Mouse (Mus musculus) kidney, postnatal 10 days (tissue): ENCODE measurements around the gene Ang4.
"Not testable (repeated sequence)": the region's sequence is repeated elsewhere in the genome, so short reads cannot be mapped to it uniquely, and the experiment has no call there.

ENCODE experiments used
- DNase-seq: peaks from one replicate; pipeline ENCODE4 v3.0.0; 2021; ENCODE audit warnings: mixed read lengths

The Ang4 gene

DNA sequence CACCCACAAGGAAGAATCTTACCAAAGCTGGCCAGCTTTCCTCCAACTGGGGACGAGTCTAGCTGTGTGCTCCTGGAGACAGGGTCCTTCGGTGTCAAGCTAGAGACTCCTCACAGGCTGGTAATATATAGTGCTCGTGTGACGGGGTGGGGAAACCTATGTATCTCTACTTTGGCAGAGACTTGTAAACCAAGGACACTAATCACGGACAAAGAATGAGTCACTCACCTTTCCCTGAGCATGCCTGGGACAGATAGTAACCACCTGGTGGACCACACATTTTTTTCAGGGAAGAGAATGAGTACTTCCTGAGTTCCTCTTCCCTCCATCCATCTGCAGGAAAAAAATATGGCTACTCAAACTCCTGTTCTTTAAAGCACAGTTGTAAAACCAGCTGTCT is at the start of gene Ang4:
Gene Ang4 (minus strand): TSS at position 101 of the 400 bp plus-strand sequence.
- DNase-seq: no peak

DNA sequence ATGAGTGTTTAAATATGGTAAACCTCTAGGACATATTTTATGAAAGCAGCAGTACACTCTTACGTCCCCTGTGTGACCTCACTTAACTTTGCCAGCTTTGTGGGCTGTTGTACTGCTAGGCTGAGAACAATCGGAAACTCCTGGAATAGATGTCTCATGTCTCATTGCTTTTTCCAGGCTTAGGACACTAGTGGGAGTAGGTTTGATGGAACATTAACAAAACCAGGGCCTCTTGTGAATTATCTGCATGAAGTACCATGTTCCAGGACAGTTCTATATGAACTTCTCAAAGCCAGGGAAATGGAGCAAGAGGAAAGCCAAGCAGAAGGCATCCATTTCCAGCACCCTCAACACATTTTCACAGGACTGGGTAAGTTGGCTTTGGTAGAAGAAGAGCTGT is 26.4 kb upstream of the Ang4 start, which contains the start of gene AY358078:
Gene AY358078 (plus strand): TSS at position 301 of the 400 bp plus-strand sequence.
- DNase-seq: no peak

DNA sequence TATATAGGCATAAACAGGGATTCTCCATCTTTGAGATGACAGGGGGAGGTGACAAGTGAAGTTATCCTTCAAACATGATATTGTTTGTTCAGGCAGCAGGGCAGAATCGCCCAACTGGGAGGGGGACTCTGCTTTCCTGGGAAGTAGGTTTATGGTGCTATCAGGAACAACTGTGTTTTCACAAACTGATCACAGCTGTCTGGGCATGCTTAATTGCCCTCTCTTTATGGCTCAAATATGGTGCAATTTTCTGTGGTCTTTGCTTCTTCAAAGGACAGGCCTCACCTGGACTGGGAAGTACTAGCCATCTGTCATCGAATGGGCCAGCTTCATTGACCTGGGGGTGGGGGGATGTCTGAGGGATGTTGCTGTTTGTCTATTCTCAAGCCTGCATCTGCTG is 20.7 kb upstream of the Ang4 start:
- DNase-seq: no peak

DNA sequence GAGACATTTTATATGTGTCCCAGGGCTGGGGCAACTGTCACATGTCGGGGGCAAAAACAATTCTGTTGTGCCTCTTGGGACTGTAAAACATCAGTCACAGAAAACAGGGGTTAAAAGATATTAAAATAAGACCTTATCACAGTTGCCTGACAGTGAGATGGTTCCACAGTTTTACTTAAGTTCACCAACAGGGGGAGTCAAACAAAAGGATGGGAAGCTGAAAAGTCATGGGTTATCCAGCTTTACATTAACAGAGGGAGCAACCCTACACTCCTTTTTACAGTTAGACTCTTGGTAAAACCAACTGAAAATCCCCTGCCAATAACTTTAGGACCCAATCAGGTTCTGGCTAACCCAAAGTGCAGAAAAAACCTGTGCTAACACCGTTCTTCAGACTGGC is 15.8 kb upstream of the Ang4 start:
- no peak for DNase-seq

DNA sequence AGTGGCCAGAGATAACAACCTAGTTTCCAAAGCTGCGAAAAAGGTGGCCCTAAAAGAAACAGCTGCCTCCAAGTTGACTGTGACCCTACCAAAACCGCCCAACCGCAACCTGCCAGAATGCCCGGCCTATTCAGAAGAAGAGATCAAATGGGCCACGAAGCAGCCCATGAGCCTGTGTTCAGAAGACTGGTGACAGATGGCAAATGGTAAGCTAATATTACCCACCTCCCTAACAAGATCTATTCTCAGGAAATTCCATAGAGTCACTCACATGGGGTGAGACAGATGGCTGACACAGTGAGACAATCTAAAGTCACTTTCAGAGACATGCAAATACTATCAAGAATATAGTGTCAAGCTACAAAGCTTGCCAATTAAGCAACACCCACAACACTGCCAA is 13.7 kb upstream of the Ang4 start:
- no peak for DNase-seq

DNA sequence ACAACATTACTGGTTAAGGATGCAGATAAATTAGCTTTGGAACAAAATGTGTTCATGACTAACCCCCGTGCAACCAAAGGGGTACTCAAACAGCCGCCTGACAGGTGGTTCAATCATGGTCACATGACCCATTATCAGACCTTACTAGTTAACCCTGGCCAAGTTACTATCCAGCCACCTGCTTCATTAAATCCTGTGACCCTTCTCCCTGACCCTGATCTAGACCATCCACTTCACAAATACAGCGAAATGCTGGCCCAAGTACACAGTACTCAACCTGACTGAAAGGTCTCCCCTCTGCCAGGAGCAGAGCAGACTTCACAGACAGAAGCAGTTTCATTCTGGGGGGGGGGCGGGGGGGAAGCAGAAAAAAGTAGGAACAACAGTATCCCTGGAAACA is 12.9 kb upstream of the Ang4 start:
- DNase-seq: no peak

DNA sequence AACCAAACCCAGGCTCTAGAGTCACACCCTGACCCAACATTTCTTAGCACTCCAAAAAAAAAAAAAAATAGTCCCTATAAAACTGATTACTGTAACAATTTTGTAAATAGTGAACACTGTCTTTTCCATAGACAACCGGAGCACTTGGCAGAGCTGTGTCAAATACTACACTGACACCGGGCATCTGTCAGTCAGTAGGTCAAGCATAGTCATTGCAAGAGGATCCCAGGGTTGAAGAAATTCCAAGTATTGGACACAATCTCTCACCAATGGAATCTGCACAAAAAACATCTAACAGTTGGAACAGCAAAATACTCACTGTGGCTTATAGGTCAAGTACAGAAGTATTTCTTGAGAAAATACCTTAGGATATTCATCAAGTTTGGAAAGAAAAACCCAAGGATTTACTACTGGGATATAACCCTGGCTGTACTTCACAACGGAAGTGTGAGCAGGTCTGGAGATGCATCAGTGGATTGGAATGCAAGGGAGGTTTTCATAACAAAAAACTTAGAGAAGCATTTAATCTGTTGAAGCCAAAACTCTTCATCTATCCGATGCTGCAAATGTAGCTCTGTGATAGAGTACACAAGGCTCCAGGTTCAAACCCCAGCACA is 5.6 kb upstream of the Ang4 start:
- no peak for DNase-seq

DNA sequence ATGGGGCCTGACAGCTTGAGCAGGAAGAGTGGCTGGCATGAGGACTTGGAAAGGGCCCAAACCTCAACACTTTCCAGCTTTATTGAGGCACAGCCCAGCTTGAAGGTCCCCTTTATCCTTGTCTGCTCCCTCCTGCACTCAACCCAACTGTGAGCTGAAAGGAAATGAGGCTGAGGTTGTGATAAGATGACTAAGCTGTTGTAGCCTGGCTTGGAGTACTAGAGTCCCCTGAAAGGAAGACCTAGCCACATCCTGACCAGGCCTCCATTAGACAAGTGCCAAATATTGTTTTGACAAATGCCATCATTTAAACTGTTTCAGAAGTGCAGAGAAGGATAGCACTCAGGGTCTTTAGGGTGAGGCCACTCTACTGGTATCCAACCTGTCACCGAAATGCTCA is 4.4 kb upstream of the Ang4 start:
- no peak for DNase-seq

DNA sequence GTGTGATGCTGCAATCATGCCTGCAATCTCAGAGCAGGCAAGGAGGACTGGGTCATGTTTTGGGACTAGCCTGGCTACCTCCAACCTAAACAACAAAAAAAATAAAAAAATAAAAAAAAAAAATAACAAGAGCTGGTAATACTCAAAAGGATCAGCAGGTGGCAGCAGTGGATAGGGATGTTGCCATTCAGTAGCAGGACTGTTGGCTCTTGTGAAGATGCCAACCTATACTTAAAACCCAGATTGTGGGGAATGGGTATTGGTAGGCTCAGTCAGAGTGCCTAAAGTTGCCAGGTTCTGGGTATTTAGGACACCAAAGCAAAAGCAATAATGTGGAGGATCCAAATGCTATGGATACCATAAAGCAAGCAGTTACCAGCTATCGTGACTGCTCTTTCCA is 2.0 kb downstream of the Ang4 start:
- DNase-seq: not testable (repeated sequence)

DNA sequence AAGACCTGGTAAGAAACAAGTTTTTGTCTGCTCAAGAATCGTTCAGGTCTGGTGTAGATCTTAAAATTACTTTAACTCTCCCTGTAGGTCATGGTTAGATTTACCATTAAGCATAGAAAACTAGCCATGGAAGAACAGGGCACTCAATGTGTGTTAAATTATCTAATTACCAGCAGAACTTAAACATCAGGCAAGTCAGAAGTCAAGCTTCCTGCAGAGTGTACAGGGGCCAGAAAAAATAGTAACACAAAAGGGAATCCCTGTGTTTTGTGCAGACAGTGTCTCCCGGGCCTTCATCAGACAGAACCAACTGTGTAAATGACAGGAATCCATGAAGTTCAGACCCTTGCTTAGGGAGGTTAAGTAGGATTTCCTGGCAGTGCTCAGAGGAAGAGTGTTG is 17.4 kb downstream of the Ang4 start:
- DNase-seq: no peak

DNA sequence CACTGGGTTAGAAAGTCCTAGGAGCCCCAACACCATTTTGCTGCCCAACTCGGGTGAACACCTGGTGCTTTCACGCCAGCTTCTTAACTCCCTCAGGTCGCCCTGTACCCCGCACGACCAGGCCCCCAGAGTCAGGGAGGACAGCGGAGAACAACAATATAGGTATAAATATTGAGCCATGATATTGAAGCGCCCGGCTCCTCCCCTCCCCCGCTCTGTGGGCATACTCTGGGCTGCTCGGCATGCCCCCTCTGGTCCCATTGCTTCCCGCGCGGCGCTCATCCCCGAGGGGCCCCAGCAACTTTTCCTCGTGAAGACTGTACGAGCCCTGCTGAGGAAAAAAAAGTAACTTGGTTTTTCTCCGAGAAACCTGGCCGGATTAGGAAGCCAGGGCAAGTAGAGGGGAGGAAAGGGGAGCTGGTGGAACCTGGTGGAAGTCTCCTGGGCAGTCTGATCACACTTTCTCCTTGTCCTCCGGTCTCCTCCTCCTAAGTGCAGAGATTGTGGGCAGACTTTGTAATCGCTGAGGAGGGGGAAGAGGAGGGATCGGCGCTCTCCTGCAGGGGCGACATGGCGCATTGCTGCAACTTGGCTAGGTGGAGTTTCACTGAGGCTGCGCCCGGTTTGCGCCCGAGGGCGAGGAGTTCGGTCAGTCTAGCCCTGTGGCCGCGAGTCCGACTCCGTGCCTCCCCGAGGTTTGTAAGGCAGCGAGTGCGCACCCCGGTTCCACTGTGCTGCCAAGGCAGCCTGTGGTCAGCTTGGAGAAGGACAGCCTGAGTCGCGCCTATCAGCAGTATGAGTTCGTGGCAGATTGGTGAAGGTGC is 32.8 kb downstream of the Ang4 start:
- peak; percentile 12 for DNase-seq

DNA sequence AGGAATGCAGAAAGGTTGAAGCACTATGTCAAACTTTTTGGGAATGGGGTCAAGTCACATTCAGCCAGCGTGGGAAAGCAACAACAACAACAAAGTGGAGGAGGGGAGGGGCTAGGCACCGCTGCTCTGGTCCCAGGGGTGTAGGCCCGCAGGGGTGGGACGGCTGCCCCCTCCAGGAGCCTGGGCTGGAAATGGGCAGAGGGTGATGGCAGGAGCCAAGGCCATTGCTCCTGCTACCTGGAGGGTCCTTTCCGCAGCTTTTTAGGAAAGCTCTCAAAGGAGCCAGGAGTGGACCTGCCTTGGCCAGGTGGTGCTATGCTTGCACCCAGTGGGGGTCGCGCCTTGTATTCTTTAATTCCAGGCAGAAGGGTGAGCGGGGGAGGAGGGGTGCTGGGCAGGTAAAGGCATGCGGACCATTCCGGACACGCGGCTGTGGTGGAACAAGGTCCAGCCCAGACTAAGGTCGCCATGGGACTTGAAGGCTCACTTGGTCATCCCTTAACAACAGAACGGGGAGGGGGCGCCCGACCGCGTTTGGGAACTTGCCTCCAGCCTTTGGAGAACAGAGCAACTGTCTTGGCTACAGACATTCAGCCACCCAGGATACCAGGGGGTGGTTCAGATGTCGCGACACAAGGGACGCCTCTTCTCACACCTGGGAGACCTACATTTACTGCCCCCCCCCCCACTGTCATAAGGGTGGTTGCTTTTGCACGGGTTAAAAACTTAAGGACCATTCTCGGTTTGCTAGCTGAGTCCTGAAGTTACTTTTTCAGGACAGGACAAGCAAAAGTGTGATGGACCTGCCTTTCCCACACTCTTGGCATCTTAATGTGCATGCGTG is 34.0 kb downstream of the Ang4 start:
- no peak for DNase-seq

DNA sequence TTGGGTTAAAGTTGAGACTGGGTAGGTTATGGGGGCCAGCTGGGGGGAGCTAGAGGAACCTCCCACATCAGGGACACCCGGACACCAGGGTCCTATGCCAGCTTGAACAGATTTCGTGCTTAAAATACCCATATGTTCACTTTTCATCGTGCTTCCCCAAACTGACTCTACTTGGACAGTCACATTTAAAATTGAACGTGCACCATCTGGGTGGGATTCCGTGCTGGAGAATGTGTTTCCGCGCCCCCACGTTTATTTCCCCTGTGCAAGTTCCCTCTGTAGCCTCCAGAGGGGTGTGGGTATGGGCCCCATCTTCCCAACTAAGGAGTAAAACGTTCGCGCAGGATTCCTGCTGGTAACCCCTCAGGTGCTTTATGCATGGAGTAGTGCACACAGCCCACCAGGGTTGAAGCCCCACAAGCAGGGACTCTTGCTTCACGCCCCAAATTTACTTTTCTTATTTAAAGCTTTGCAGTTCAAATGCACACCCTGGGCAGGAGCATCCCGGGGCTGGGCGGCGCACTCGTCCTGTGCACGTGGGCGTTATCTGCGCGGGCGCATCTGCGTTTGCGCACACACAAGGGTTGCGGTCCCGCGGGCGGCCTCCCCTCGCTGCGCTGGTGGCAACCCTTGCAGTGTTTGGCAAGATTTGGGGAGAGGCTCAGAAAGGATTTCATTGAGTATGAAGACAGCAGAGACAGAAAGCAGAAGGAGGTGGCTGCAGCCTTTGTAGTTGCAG is 34.8 kb downstream of the Ang4 start:
- DNase-seq: no peak

DNA sequence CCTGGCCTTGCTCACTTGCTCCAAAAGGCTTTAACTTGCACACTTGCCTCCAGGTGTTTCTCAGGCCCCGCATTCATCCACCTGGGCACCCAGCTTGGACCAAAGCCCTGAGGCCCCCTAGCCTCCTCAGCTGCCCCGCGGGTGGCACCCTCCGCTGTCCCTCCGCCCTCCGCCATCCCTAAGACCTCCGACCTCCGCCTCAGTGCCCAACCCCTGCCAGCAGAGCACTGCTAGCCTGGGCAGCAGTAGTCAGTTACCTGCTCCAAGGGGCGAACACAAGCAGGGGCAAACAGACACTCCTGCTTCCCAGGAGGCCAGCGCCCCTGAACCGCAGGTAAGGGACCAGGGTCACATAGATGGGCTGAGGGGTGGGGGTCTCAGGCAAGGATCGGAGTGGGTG is 35.4 kb downstream of the Ang4 start:
- no peak for DNase-seq

DNA sequence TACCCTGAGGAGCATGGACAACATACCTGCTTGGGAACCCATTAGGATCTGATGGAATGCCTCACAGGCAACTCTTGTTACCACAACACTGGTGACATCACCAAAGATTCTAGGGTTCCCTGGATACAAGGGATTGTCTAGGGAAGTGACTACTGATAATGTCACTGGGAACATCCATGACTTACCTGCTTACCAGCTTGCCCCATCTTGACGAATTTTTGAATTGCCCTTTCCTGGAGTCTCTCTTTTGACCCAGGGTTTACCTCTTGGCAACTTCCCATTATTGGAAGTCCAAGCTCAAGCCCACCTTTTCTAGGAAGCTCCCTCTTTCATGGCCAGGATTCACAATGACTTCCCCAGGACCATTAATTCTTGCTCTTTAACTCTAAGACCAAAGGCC is 56.3 kb downstream of the Ang4 start, which contains the start of gene Gm5800:
Gene Gm5800 (minus strand): TSS at position 101 of the 400 bp plus-strand sequence.
- DNase-seq: no peak
